Mouse (Mus musculus): ENCODE measurements at regions not wholly inside any gene's neighbourhood (a gene's known extent, or its start where the extent isn't known, plus 50 kb on each side); places are given as distances from the start of the nearest gene placed in this dataset.

- TF ChIP-seq CTCF (conservative IDR thresholded peaks at IDR 0.05; ENCODE audit: low read length) (no peak), NANOG (IDR thresholded peaks at IDR 0.05; ENCODE audit: borderline replicate concordance, low read length) (no peak), POU5F1 (IDR thresholded peaks at IDR 0.05; ENCODE audit: borderline replicate concordance, low read length) (no peak)
Measured at GRCm38 (mm10) chr10:7295921-7296320, 83.9 kb upstream of the Cnksr3 start.

All from E14TG2a.4 (cell line).